Mouse (Mus musculus) neutrophil, adult 5-6 weeks (primary cell): ENCODE measurements at regions not wholly inside any gene's neighbourhood (a gene's known extent, or its start where the extent isn't known, plus 50 kb on each side); places are given as distances from the start of the nearest gene placed in this dataset.

Experiments used
- ATAC-seq: fragments of 151-379, 151-347 bp; 2 replicates; pipeline ENCODE4 v1.8.0; 2017; ENCODE audit warnings: mild to moderate bottlenecking, moderate TSS enrichment; ENCODE audit not compliant: insufficient number of reproducible peaks, poor library complexity, low FRiP score, severe bottlenecking; ENCODE audit errors: extremely low read depth

DNA sequence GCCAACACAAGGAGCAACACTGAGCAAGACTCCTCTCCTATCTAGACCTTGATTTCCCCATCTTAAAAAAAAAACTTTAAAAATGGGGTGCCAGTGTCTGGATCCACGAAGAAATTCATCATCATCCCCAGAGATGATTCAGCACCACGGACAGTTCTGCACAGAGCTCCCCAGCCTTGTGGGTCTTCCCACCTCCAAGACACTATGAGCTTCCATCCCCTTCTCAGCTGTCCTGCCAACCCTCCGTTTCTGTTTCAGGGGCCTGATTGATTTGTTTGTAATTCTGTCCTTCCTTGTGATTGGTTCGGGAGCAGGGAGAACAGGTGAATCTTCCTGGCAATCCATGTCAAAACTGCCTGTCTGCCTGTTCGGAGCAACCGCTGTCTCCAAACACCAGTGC is 253.3 kb downstream of the Gm26897 start:
- ATAC-seq, result no peak

DNA sequence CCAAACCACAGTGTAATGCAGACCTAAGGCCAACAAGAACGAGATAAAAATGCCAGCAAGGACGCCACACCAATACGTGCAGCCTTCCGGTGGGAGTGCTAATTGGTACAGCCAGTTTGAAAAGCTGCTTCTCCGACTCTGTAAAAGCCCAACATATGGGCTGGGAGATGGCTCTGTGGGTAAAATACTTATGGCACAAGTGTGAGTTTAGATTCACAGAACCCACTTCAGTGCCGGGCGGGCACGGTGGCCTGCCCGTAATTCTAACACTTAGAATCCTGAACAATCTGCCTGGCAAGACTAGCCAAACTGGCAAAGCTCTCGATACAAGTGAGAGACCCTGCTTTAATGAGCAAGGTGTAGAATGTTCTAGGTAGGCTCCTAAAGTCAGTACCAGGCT is 258.1 kb downstream of the Gm26897 start:
- ATAC-seq, result no peak

DNA sequence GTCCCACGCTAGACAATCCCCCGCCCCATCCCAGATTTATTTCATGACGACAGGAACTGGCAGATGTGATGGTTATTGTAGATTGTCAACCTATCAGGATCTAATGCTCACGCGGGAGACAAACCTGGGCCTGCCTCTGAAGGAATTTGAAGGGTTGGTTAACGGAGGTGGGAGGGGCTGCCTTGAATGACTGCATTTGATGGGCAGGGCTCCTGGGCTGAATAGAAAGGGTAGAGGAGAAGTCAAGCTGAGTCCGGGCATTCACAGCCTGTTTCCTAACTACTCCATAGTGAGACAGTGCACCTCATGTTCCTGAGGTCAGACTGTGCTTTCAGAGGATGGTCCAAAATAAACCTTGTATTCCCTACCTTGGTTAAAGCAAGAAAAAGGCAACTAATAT is 259.1 kb downstream of the Cryba4 start:
- no peak for ATAC-seq

DNA sequence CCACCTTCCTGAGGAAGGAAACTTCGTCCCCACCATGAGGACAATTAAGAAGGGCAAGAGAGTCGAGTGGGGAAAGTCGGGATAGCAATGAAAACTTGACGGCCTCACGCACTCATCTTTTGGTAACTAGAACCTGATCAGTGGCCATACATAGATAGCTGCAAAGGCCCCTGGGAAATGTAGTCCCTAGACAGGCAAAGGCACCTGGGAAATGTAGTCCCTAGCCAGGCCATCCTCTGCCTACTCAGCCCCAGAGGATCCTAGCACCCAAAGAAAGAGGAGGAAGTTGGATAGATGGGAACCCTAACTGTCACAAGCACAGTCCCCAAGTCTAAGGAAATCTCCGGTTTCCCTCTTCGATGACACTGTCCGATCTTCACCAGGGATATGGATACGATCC is 258.4 kb downstream of the Cryba4 start:
- no peak for ATAC-seq

DNA sequence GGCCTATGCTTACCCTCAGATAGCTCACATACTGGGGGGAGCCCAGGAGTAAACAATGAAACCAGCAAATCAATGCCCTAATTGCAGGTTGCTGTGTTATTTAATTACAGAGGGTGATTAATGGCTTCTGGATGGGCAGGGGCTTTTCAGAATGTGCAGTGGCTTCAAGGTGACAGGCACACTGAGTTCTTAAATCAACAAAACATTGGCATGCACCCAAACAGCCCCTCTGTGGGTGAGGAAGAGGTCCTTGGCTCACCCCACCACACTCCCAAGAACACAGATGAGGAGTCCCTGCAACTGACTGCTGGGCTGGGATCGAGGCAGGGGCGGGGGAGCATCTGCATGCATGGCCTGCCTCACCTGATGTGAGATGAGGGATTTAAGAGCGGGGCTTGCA is 255.5 kb downstream of the Cryba4 start:
- ATAC-seq, result no peak

DNA sequence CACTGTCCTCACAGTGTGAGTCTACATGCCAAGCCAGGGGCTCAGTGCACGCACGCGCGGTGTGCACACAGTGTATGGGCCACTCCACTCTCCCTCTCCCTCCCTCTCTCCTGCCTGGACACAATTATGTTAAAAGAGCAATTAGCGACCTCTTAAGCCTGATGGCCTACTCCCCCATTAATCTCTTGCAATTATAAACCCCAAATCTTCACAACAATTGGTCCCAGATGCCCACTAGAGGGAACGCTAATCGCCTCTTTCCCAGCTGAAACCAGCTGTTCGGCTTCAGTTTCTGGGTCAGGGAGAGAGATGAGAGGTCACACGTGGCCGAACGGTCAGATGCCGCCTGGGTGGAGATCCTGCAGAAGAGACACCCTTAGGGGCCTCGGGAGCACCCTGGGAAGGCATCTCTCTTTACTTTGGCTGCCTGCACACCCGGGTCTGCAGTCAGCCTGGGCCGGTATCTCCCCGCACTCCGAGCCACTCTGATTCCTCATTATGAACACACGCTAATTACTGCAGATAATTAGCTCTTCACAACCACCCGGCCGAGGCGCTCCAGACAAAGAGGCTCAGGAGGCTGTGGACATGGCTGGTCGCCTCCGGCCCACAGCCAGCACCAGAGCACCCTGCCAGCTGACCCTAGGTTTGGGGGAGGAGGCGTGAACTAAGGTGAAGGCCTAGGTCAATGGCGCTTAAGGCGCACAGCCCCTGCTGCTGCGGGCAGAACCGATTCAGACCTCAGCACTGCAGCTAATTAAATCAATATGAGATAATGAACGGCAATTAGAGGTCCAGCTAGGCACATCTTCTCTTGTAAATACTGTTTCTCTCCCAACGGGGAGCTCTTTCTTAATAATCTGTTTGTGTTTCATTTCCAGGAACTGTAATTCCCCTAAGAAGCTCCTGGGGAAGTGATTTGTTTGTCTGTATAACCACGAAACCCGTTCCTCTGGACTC is 250.3 kb downstream of the Cryba4 start:
- ATAC-seq, result no peak

DNA sequence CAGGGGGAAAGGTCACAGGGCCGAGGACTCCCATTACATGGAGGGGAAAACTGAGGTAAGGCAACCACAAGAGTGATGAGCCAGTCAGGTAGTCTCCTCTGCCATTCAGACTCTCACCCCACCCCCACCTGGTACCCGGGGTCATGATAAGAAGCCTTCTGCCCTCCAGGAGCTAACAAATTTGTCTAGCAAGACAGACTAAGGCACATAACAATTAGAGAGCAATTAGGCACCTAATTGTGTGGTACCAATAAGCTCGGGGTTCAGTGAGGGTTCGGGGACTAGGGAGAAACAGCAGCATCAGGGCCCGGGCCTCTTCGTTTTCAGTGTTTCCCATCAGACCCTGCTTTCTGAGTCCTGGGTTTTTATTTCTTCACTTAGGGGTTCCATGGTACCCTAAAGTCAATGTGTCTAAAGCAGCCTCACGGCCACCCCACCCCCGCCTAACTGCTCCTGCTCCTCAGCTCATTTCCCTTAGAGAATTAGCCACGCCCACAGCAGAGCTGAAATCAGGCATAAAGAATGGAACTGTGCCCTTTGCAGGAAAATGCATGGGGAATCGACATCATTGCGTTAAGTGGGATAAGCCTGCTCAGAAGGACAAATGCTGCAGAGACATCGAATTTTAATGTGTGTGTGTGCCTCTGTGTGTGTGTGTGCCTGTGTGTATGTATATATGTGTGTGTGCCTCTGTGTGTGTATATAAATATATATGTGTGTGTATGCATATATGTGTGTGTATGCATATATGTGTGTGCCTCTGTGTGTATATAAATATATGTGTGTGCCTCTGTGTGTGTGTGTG is 249.3 kb downstream of the Cryba4 start:
- ATAC-seq, result no peak

DNA sequence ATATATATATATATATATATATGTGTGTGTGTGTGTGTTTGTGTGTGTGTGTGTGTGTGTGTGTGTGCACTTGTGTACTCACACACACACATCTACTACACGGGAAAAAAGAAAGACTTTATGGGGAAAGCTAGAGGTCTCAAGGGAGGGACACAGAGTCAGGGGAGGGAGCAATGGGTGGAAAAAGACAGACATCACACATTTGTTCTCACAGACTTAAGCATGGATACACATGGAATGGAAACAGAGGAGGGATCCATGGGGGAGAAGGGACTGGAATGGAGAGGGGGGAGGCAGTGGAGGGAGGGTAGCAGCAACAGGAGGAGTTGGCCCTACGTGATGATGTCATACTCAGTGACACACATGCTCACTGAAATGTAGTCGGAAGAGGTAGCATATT is 248.3 kb downstream of the Cryba4 start:
- ATAC-seq, result no peak

DNA sequence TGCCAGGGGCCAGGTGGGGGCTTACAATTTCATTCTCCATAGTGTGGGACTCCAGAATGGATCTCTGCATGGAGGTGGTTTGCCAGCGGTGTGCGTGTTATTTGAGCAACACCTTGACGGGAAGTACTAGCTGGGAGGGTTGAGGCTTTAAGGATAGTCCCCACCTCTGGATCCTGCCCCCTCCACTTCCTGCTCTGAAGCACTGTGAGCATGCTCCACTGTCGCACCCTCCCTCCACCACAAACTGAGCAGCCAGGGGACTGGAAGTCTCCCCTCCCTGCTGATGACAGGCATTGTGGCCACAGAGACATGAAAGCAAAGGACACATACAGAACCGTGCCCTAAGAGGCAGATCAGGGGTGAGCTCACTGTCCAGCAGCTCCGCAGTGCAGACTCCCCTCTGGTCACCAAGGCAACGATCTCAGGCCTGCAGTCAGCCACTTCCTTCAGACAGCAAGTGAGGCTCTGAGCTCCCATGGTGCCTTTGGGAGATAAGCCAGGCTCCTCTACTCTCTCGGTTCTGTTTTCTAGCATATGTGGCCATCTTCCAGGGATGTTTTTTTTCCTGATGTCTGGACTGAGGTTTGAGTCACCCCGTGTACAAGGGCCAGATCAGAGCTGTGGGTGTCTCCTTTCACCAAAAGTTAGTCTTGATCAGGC is 239.7 kb downstream of the Cryba4 start:
- no peak for ATAC-seq

DNA sequence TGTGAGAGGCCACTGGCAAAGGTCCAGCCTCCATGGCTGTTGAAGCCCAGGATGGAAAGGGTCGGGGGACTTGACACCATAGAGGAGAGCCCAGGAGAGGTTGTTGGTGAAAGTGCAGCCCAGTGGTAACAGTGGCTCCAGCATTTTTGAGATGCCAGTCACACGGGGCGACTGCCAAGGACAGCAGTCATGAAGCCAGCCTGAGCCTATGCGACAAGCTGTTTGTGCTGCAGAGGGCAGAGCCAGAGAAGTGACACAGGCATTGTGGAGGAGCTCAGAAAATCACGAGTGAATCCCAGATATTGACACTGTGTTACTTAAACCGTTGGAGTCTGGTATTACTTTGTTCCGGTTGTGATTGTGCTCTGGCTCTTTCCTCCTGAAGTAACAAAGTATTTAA is 233.4 kb downstream of the Cryba4 start:
- ATAC-seq, result no peak

DNA sequence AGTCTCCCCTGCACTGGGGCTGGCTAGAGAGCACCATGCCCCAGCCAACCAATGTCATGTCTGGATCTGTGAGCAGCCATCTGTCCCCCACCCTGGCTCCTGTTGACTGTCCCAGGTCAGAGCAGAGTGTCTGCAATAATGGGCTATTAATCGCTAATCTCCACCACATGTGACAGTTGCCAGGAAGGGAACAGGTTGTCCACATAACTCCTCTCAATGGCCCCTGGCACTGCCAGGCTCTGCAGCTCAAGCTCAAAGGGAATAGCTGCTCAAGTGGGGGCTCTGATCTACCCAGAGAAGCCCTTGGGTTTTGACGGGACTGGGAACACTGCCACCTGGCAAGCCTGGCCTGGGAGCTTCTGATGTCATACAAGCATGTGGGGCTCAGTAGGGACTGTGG is 231.4 kb downstream of the Cryba4 start:
- ATAC-seq, result no peak

DNA sequence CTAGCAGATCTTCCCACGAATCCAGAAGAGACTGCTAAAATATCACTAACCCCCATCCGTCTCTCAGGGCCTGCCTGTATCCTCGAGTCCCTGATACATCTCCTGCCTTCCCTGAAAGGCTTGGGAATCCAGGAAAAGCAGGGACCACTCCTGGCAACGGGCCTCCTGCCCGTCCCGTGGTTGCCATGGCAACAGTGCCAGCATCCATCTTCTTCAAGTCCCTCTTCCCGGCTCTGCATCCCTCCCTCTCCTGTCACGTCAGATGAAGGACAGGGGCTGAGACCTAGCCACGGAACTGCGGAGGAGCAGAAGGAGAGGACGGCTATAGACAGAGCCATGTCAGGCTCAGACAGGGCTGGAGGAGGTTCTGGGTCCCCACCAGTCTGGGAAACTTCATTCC is 222.4 kb downstream of the Cryba4 start:
- no peak for ATAC-seq

DNA sequence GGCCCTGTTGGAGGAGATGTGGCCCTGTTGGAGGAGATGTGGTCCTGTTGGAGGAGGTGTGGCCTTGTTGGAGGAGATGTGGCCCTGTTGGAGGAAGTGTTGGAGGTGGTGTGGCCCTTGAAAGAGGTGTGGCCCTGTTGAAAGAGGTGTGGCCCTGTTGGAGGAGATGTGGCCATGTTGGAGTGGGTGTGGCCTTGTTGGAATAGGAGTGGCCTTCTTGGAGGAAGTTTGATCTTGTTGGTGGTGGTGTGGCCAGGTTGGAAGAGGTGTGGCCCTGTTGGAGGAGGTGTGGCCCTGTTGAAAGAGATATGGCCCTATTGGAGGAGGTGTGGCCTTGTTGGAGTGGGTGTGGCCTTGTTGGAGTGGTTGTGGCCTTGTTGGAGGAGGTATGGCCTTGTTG is 220.3 kb downstream of the Cryba4 start:
- no peak for ATAC-seq

DNA sequence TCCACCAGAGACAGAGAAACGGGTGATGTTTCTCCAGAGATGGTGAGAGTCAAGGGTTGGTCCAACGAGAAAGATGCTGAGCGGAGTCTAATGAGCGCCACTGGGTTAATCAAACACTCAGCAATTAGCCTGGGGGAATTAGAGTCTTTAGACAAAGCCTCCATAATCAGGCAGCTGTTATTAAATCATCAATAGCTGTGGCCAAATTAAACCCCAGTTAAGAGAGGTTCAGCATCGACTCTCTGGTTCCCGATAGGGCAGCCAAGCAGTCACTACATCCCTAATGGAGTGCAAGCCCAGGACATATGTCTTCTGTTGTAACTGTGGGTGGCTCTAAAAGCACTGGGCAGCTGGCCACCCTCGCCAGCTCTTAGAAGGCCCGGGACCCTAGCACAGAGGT is 216.9 kb downstream of the Cryba4 start:
- no peak for ATAC-seq

DNA sequence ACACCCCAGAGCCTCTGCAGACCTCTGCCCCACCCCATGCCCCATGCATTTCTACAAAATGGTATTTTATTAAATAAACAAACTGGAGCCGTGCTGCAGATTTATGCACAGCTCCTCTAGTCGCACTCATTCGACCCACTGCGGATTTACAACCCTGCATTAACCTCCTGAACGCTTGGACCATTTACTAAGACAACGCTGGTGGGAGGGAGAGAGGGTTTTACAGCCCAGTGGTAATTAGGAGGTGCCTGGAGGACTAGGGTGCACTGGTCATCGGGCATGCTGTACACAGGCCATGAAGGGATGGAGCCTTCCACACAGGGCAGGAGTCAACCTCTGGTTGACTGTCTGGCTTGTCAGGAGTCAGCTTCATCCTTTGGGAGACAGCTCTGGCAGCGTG is 215.2 kb downstream of the Cryba4 start:
- no peak for ATAC-seq

DNA sequence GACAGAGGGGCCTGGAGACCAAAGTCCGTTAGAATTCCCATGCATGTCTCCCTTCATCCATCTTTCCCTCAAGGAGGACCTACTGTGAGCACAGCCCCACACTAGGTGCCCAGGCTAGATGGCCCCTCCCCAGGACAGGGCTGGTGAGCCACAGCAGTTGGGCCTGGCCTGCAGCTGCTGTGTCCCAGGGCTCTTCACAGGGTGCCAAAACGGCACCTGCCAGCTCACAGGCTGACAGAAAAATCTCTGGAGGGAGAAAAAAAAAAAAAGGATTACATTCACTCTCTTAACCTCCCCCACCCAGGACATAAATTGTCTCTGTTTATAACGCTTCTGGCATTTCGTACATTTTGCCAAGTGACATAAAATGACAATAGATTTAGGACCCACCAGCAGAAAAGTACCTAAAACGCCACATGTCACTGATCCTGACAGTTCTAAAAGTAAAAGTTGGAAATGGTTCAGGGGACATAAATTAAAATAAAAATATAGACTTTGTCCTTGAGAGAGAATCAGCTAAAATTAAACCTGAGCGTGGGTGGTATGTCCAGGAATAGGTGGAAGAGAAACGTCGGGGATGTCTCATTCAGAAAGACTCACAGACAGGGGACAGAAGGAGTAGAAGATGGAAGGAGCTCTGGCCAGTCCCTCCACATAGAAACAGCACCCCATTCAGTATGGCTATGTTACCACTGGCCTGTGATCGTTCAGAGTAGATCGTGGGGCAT is 212.5 kb downstream of the Cryba4 start:
- no peak for ATAC-seq

DNA sequence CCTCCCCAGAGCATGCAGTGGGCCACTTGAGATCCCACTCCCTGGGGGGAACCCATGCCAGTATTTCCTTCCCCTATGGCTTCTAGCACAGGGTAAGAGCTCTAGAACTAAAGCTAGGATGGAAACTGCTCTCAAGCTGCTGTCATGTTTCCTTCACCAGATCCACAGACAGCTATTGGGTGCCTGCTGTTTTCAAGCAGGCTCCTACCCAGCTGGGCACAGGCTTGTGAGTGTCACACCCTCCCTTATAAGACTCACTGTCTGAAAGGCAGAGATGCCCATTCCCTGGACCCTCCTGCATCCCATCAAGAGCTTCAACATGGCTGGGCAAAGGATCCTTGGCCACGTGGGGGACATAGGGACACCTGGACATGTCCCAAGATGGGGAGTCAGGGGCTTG is 211.6 kb downstream of the Cryba4 start:
- ATAC-seq, result no peak

DNA sequence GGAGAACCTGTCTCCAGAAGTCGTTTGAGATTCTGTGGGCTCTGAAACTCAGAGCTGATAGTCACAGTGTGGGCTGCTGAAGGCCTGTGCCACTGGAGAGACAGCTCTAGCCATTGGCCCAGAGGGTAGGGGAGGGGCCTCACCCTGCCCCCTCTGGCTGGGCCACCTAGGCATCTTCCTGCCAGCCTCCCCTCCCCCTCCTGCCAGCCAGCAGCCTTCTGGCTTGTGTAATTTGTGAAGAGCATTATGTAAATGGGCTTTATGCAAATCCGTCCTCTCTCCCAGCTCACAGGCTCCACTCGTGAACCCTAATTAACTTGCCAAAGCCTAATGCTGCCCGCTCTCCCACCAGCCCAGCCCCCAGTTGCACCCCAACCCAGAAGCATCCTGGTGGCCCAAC is 211.0 kb downstream of the Cryba4 start:
- ATAC-seq, result no peak

DNA sequence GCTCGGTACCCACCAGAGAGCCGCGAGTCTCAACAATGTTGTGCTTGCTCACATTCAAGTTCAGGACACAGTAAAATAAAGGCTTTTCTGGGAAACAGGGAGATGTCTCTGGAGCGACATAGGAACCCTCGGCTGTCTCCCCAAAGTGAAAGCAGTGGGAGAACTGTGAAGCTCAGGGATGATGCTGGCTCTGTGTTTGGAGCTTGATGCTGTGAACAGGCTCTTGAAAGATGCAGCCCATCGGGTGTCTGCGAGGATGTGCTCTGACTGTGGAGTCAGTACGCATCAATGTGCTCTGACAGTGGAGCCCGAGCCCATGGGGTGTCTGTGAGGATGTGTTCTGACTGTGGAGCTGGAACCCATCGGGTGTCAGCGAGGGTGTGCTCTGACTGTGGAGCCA is 210.1 kb downstream of the Cryba4 start:
- no peak for ATAC-seq
